Mouse (Mus musculus): Measurements from ENCODE around the gene Fanca.

DNA sequence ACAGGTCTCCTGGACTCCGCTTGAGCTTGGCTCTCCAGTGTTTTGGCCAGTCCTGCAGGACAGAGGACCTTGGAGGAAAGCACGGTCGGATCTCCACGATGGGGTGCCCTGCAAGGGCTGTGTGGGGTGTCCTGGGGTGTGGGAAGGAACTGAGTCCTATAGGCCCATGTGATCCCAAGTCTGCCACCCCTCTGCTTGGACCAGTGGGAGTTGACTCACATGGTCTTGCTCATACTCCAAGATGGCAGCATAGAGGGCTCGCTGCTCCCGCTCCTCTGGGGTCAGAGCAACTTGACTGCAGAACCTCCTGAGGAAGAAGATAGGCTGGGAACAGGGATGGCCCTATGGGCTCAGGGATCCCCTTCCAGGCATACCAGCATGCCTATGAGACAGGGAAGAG, 70.6 kb downstream of the Fanca start:
- TF ChIP-seq CTCF (IDR thresholded peaks at IDR 0.05; ENCODE audit: low read depth) = no peak
- TF ChIP-seq EP300 (IDR thresholded peaks at IDR 0.05; ENCODE audit: low read depth) = no peak
